Mouse (Mus musculus) c-Kit-positive CD71-positive TER-119-positive erythroid progenitor cells, embryonic 14.5 days (primary cell): ENCODE results near the gene Olfr9.
"Not testable (repeated sequence)": the region's sequence is repeated elsewhere in the genome, so short reads cannot be mapped to it uniquely, and the experiment has no call there.

Experiments used
- DNase-seq: peaks from one replicate; pipeline ENCODE4 v3.0.0-alpha.2; 2013; ENCODE audit warnings: low spot score

Olfr9 gene

GRCm38 (mm10) chr10:129004032-129004920 is 15.0 kb downstream of the Olfr9 start:
- DNase-seq, result no peak

GRCm38 (mm10) chr10:129010288-129010841 is 21.1 kb downstream of the Olfr9 start, which contains the start of gene Olfr763:
Gene Olfr763 (plus strand): TSS chr10:129010791.
- DNase-seq, result no peak

- not testable (repeated sequence) for DNase-seq
These were observed 22.3 kb downstream of the Olfr9 start for GRCm38 (mm10) chr10:129011511-129011910.

- DNase-seq, result no peak
These were observed 25.2 kb downstream of the Olfr9 start for GRCm38 (mm10) chr10:129014477-129014876.

GRCm38 (mm10) chr10:129023319-129023718 is 34.1 kb downstream of the Olfr9 start:
- no peak for DNase-seq

GRCm38 (mm10) chr10:129026018-129026662 is 36.9 kb downstream of the Olfr9 start:
- DNase-seq, result peak; percentile 42

- DNase-seq, result no peak
These were observed 39.1 kb downstream of the Olfr9 start for GRCm38 (mm10) chr10:129028343-129028742.

- DNase-seq, result no peak
These were observed 50.6 kb downstream of the Olfr9 start, which contains the start of gene Olfr764-ps1 for GRCm38 (mm10) chr10:129039796-129040195. Gene Olfr764-ps1 (minus strand): TSS chr10:129039896.
